Mouse (Mus musculus) stomach, adult 2 months (tissue): ENCODE measurements around the gene Slc9a9. TPM values are rescaled to one million over a fixed set of nuclear protein-coding genes. Genes with fewer than 3 reads are reported as not detected.

Source experiments
- polyA plus RNA-seq: library from polyadenylated mRNA; depleted of rRNA; stranded (reverse); fragments of >200 nt; gene quantifications from 2 replicates; pipeline ENCODE4 v1.2.3, GENCODE M21; 2012; rRNA removed

Gene Slc9a9
- 0.57 and 1.0 TPM in 2 replicates for polyA plus RNA-seq

DNA sequence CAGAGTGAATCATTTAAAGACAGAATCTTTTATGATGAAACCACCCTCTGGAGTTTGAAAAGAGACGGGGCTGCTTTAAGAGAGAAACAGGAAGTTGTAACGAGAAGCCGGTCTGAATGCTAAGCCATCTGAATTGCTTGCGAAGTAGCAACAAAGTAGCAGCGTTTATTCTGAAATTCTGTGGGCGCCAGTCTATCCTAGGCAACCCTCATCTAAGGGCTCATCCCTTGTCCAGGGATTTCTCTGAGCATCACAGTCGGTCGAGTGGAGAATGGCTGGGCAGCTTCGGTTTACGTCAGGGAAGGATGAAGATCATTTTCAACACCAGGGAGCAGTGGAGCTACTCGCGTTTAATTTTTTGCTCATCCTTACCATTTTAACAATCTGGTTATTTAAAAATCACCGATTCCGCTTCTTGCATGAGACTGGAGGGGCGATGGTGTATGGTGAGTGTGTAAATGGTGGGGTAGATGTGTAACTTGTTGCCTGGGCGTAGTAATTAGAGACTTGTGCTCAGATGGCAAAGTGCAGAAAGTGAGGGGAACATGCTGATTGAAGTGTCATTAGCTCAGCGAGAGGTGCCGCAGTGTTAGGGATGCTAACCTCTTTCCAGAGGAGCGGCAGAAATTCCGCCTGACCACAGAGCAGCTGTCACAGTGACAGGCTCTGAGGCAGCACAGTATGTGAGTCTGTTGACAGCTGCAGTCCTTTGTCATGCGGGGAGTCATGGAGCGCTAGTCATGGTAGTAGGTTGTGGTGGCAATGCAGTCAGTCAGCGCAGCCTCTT, at the start of gene Slc9a9:
Gene Slc9a9, plus strand, starts transcription at position 119 of the 787 bp plus-strand sequence.

Other genes starting within 250 kb of the Slc9a9 start
- 3.8 and 6.2 TPM in 2 replicates for gene 1190002N15Rik, start 131.8 kb upstream of the Slc9a9 start, polyA plus RNA-seq